Mouse (Mus musculus): Measurements from ENCODE around the gene Slc6a14.

The Slc6a14 gene

GRCm38 (mm10) chrX:21714829-21715228 lies at the start of gene Slc6a14:
TSS of gene Slc6a14 (plus strand) at chrX:21714896.
- DNase-seq (ENCODE audit: low read depth, low spot score), result no peak

GRCm38 (mm10) chrX:21670896-21671295 lies 43.8 kb upstream of the Slc6a14 start:
- no peak for DNase-seq (ENCODE audit: low read depth, low spot score)

GRCm38 (mm10) chrX:21695220-21695619 lies 19.5 kb upstream of the Slc6a14 start:
- no peak for DNase-seq (ENCODE audit: low read depth, low spot score)

DNA sequence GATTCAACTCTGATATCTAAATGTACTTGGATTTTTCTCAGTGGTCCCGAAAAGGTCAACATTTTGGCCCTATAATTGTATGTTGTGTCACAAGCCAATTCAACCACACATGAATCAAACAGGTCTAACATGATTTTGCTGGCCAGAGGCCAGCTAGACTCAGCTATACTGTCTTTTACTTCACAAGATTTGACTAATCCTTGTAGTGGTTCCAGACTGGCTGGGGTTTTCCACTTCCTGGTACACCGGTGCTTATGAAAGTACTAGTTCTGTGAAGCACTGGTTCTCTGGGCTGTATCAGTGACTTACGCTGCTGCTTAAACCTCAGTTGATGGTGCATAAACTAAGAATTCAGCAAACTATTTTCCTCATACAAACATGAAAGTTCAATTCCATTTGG lies 19.0 kb upstream of the Slc6a14 start:
- no peak for DNase-seq (ENCODE audit: low read depth, low spot score)

DNA sequence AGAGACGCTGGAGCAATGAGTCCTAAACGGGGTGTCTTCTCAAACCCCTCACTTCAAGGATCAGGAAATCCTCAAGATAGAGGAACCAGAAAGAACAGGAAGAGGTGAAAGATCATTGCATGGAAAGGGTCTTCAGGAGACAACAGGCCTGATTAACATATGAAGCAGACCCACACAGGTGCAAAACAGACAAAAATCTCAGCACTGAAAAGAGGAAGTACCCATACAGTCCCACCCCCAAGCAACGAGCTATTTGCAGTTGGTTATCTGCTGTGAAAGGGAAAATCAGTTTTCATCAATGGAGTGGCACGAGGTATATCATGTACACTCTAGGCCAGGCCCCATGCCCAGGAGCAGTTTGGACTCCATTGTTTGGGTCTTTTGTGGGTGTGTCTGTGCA lies 13.1 kb upstream of the Slc6a14 start:
- DNase-seq (ENCODE audit: low read depth, low spot score), result no peak

DNA sequence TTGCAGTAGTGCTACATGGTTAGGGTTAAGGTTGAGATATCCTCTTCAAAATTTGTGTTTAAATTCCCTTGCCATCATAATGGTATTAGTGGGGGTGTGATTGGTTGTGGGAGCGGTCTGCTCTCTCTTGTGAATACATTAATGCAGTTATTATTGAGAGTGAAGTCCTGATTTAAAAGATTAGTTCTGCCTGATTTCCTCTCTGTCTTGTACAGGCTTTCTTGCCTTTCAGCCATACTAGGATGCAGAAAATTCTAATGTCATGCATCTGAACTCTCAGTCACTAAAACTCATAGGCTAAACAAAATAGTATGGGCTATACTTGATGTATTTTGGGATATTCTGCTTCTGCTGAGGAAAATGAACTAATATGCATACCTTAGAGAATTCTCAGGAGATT lies 10.2 kb upstream of the Slc6a14 start:
- no peak for DNase-seq (ENCODE audit: low read depth, low spot score)

DNA sequence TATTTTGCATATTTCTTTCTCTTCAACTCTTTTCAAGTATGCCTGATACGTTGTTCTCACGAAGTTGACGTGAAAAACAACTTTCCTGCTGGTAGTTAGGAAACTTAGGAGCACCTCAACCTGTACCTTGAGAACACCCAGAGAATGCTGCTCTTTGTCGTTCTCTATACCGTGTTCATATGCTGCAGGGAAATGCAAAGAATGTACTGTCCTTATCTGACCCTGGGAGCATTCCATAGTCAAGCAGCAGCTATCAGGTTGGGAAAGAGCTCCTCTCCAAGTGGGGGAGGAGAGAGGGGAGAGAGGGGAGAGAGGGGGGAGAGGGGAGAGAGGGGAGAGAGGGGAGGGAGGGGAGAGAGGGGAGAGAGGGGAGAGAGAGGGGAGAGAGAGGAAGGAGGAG lies 597 bp downstream of the Slc6a14 start:
- DNase-seq (ENCODE audit: low read depth, low spot score), result no peak

DNA sequence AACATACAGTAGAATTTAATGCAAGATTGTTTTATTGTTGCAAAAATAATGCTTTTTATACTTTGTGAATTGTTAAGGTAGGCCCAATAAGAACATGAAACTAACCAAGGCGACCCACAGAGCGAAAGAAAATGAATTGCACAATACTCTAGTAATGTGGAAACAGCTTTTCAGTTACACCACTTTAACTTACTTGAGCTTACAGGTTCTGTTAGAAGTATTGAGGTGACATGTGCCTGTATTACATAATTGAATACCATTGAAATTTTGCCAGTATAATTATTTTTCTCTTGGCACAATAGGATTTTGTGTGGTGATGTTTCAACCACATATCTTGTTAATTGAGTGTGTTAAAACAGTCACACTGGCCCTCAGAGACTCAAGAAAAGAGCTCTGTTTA lies 2.2 kb downstream of the Slc6a14 start:
- DNase-seq (ENCODE audit: low read depth, low spot score), result no peak

DNA sequence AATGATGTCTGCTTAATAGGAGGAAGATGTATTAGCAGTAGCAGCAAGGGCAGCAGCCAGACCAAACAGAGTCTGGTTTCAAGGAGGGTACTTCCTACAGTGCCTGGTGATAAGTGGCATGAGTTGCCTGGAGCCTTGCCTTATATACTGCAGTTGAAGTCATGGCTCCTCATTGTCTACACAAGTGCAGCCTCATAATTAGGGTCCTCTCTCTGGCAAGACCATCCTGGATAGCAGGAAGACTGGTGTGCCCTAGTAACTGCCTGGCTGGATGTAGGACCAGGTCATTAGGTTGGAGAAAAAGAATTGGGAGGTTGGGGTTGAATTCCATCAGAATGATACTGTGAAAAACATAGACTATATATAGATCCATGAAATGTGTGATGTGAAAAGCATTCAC lies 30.3 kb downstream of the Slc6a14 start, which contains the start of gene Gm28269:
Gene Gm28269, minus strand, starts transcription at position 101 of the 400 bp plus-strand sequence.
- DNase-seq (ENCODE audit: low read depth, low spot score), result no peak
